Mouse (Mus musculus): Measurements from ENCODE around the gene Ints1. TPM values are rescaled to one million over a fixed set of nuclear protein-coding genes. Genes with fewer than 3 reads are reported as not detected.

The Ints1 gene
- polyA plus RNA-seq, 1 experiment from 2014 or later, result 35.9 TPM

Small RNA genes within 50 kb of the gene (microRNA-seq; reads per million reads assigned to microRNA genes)
- not detected for gene Mir7037

Other genes with a start within 250 kb of the Ints1 start
- 44.9 and 45.2 TPM in 2 replicates for gene Uncx, start 232.2 kb downstream of the Ints1 start, polyA plus RNA-seq (2014; fragmentation: Nextera tagmentation; extraction: Ambion mirVana)
- gene Micall2, start 39.3 kb downstream of the Ints1 start, polyA plus RNA-seq (2014; fragmentation: Nextera tagmentation; extraction: Ambion mirVana), result 5.4 and 7.1 TPM in 2 replicates
- gene Mafk, start 15.8 kb upstream of the Ints1 start, polyA plus RNA-seq (2014; fragmentation: Nextera tagmentation; extraction: Ambion mirVana), result 7.0 and 8.3 TPM in 2 replicates
- 0.70 and 1.0 TPM in 2 replicates for gene Tmem184a, start 44.2 kb upstream of the Ints1 start, polyA plus RNA-seq (2014; fragmentation: Nextera tagmentation; extraction: Ambion mirVana)
- gene Gm26938, start 50.7 kb upstream of the Ints1 start, polyA plus RNA-seq (2014; fragmentation: Nextera tagmentation; extraction: Ambion mirVana), result 0.41 TPM in 1 of 2 replicates, not detected in the other
- 71.9 and 79.8 TPM in 2 replicates for gene Psmg3, start 51.2 kb upstream of the Ints1 start, polyA plus RNA-seq (2014; fragmentation: Nextera tagmentation; extraction: Ambion mirVana)
- 2.3 and 2.5 TPM in 2 replicates for gene Elfn1, start 132.3 kb upstream of the Ints1 start, polyA plus RNA-seq (2014; fragmentation: Nextera tagmentation; extraction: Ambion mirVana)

Measured in neural tube, embryonic 11.5 days (tissue).